Mouse (Mus musculus) embryonic fibroblast, embryonic 13.5 days (primary cell): ENCODE measurements at regions not wholly inside any gene's neighbourhood (a gene's known extent, or its start where the extent isn't known, plus 50 kb on each side); places are given as distances from the start of the nearest gene placed in this dataset.
A peak's percentile ranks its signal among the peaks of the same experiment; 100 is the strongest.
"Not testable (repeated sequence)": the region's sequence is repeated elsewhere in the genome, so short reads cannot be mapped to it uniquely, and the experiment has no call there.

ENCODE experiments used
- H3K27ac ChIP-seq: 2 replicates; pipeline ENCODE4 v1.5.1; 2012; ENCODE audit warnings: low read length, control low read depth, inconsistent platforms; ENCODE audit not compliant: insufficient read depth
- H3K4me1 ChIP-seq: 2 replicates; pipeline ENCODE4 v1.6.1; 2011; ENCODE audit warnings: low read length; ENCODE audit not compliant: control insufficient read depth, insufficient read depth
- H3K4me3 ChIP-seq: 2 replicates; pipeline ENCODE4 v1.5.1; 2011; ENCODE audit warnings: mild to moderate bottlenecking, control low read depth, low read length; ENCODE audit not compliant: insufficient read depth
- CTCF ChIP-seq: IDR thresholded peaks from 2 replicates; pipeline ENCODE4 v1.5.1; 2011; ENCODE audit warnings: mild to moderate bottlenecking, control low read depth, low read length, moderate library complexity, borderline replicate concordance; ENCODE audit not compliant: insufficient read depth
- POLR2A ChIP-seq: IDR thresholded peaks from 2 replicates; pipeline ENCODE4 v1.6.1; 2011; ENCODE audit warnings: low read depth, mild to moderate bottlenecking, control low read depth, low read length, moderate library complexity

- Histone ChIP-seq H3K27ac (no peak overlapping the region), H3K4me3 (no peak overlapping the region), H3K4me1 (no peaks in the 10 kb centered on the region)
- no peak for TF ChIP-seq POLR2A
- TF ChIP-seq CTCF: no peak
Measured at GRCm38 (mm10) chr11:28075560-28075959, 264.1 kb downstream of the Gm6685 start.

GRCm38 (mm10) chr11:28036236-28036635 lies 303.4 kb downstream of the Gm6685 start:
- not testable (repeated sequence) for H3K4me3 ChIP-seq, H3K27ac ChIP-seq, H3K4me1 ChIP-seq

- H3K27ac ChIP-seq, H3K4me1 ChIP-seq, H3K4me3 ChIP-seq: not testable (repeated sequence)
Measured at GRCm38 (mm10) chr11:28035538-28035937, 304.1 kb downstream of the Gm6685 start.

GRCm38 (mm10) chr11:28022876-28023275 lies 316.8 kb downstream of the Gm6685 start:
- no peaks in the 10 kb centered on the region for H3K4me1 ChIP-seq
- H3K27ac ChIP-seq: no peak overlapping the region
- no peak overlapping the region for H3K4me3 ChIP-seq
- TF ChIP-seq POLR2A: no peak
- TF ChIP-seq CTCF: no peak

GRCm38 (mm10) chr11:28020762-28021161 lies 318.9 kb downstream of the Gm6685 start:
- no peaks in the 10 kb centered on the region for H3K4me1 ChIP-seq
- TF ChIP-seq POLR2A (no peak), CTCF (0 out of 2 replicates have a peak, but pooled peaks have one; percentile 10)
- no peak overlapping the region for H3K27ac ChIP-seq
- H3K4me3 ChIP-seq: no peak overlapping the region
